Mouse (Mus musculus) E14TG2a.4 (cell line): ENCODE measurements around the gene Usp15.

ENCODE experiments used
- CTCF ChIP-seq: conservative IDR thresholded peaks from 2 replicates; pipeline ENCODE4 v1.5.1; 2014; ENCODE audit warnings: low read length
- NANOG ChIP-seq: IDR thresholded peaks from 2 replicates; pipeline ENCODE4 v1.6.1; 2014; ENCODE audit warnings: borderline replicate concordance, low read length, mixed read lengths
- POU5F1 ChIP-seq: IDR thresholded peaks from 2 replicates; pipeline ENCODE4 v1.6.1; 2014; ENCODE audit warnings: low read length, borderline replicate concordance

GRCm38 (mm10) chr10:123195961-123196834, 597 bp downstream of the Usp15 start:
- TF ChIP-seq CTCF (no peak), NANOG (no peak), POU5F1 (no peak)
